Mouse (Mus musculus) CD4-positive, CD25-positive, alpha-beta regulatory T cell, adult 2 months (primary cell): ENCODE data around the gene Sh2d7.
A peak's percentile ranks its signal among the peaks of the same experiment; 100 is the strongest.
"Not testable (repeated sequence)": the region's sequence is repeated elsewhere in the genome, so short reads cannot be mapped to it uniquely, and the experiment has no call there.

ENCODE experiments used
- DNase-seq: peaks from one replicate; pipeline ENCODE4 v3.0.0-alpha.2; 2012; ENCODE audit warnings: low read depth, low spot score

Gene Sh2d7

DNA sequence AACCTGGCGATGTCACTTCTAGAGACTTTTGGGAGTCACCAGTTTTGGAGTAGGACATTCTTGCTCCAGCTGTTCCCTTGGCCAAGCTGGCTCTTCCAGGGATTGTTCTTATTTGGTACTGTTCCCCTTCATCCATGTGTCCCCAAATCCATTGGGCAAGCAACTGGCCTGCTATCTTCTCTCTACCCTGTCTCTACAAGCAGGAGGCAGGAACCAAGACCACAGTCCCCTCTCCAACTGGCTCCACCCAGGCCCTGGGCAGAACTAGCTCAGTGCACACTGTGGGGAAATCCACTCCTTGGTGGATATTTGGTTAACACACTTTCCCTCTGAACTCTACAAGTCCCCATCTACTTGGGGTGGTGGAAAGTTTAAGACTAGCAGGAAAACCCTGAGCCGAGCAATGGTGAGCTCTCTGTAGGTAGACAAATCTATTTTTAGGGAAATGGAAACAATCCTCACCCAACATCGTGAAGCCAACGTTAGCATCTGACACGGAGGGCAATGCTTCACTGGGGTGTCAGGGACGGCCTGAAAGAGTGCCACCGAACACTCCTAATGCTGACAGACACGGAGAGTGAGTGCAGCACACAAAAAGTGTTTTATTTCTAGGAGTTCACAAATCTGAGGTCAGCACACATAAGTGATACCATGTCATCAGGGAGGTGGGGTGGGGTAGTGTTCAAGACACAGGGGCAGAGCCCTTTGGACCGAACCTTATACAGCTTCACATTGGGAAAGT, 5.6 kb downstream of the Sh2d7 start:
- DNase-seq, result no peak

DNA sequence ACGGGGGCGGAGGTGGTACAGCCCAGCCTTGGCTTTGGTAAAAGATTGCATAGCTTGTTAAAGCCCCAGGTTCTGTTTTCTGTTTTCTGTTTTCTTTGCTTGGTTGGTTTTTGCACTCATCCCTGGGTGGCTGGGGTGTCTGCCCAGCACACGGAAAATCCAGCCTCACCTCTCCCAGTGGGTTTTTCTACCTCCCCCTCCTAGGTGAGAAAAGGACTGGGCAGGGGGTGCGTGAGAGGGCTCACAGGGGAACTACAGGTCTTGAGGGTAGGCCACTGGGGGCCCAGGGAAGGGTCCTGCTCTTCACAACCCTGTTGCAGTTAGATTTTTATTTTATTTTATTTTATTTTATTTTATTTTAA, 6.2 kb downstream of the Sh2d7 start:
- no peak for DNase-seq

GRCm38 (mm10) chr9:54547536-54547935, 8.8 kb downstream of the Sh2d7 start:
- peak; percentile 71 for DNase-seq

GRCm38 (mm10) chr9:54549433-54549832, 10.6 kb downstream of the Sh2d7 start:
- no peak for DNase-seq

- DNase-seq, result peak; percentile 52
Measured at GRCm38 (mm10) chr9:54552409-54552808, 13.6 kb downstream of the Sh2d7 start.

- no peak for DNase-seq
Measured at GRCm38 (mm10) chr9:54555044-54555443, 16.3 kb downstream of the Sh2d7 start.

GRCm38 (mm10) chr9:54558731-54559130, 19.9 kb downstream of the Sh2d7 start:
- DNase-seq, result no peak

DNA sequence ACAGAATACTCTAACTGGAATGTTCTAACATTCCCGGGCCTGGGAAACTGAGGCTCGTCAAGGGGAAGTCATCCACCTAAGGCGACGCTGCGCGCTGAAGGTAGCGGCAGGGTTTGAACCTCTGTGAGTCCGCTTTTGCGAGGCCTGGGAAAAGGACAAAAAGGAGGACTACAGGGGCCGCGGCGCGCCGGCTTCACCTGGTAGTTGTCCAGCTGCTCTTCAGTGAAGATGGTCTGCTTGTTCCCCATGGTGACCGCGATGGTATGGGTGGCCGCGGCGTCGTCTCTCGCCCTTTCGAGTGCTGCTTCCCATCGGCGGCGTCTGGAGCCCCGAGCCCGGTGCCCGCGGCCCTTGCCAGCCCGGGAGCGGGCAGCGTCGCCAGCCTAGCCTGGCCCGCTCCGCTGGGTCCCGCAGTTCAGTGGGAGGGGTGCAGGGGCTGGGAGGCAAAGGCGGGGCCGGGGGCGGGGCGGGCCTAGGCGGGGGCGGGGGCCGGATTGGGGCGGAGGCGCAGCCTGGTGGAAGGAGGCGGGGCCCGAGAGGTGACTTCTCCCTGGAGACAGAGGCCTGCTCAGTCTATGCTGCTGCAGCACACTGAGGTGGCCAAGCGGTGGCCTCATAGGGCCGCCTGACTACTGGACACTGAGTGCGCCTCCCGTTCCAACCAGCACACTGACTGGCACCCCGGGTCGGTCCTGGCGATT, 21.1 kb downstream of the Sh2d7 start, which contains the start of gene Cib2:
Gene Cib2 (minus strand): TSS at position 448 of the 701 bp plus-strand sequence.
- DNase-seq, result peak; percentile 79

- DNase-seq, result no peak
Measured at GRCm38 (mm10) chr9:54560831-54561601, 22.2 kb downstream of the Sh2d7 start.

DNA sequence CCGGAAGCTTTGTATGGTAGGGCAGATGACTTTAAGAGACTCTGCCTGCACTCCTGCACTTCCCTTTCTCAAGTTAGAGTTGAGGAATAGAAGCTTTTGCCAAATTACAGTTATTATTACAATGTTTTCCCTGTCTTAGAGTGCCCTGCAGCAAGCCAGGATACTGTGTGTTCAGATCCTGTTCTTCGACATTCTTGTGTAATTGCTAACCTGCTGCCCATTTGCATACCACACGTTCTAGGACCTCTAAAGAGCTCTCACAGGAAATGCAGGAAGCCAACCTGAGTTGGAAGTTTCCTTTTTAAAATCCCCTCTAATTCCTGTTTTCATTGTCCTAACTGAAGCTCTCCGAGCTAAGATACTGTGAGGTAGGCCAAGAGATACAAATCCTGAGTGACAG, 28.2 kb downstream of the Sh2d7 start:
- DNase-seq, result no peak

DNA sequence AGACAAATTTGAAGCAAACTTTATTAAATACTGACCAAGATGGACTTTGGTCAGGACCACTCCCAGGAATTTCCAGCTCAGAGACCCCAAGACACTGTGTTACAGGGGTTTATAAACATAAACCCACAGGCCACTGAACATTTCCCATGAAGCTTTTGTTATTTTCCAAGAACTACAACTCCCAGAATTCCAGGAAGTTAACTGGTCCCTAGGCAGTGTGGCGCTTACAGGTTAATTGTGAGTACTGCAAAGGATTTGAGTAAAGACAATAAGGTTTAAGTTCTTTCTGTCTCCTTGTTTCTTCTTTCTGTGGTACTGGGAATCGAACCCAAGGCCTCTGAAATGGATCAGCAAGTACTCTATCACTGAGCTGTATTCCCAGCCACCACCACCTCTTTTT, 29.9 kb downstream of the Sh2d7 start:
- no peak for DNase-seq

DNA sequence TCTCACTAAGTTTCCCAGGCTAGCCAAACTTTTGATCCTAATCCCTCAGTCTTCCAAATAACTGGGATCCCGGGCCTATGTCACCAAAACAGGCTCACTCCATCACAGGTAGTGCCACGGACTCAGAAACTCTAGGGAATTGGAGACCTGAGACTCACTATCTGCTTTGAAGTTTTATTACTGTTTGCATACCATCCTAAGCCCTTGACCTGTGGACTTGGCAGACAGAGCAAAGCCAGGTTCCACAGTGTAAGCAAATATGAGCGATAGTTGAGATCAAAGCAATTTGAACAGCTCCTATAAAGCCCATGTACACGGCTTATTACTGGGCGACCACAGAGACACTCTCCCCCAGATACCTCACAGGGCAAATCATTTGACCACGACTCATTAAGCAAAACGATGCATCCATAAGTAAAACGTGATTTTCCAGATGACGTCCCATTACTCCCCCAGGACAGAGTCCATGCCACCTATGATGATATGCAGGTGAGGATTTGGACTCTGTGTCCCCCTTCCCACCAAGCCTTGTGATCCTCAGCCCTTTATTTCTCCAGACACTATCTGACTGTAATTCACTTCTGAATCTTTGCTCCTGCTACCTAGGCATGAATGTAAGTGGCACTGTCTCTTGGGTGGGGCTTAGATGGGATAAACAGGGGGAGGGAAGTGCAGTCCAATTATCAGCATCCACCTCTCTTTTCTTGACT, 32.5 kb downstream of the Sh2d7 start:
- no peak for DNase-seq

GRCm38 (mm10) chr9:54583712-54584111, 44.9 kb downstream of the Sh2d7 start:
- no peak for DNase-seq

GRCm38 (mm10) chr9:54584127-54584526, 45.3 kb downstream of the Sh2d7 start:
- DNase-seq, result not testable (repeated sequence)

- no peak for DNase-seq
Measured at GRCm38 (mm10) chr9:54585839-54586198, 47.0 kb downstream of the Sh2d7 start.

- peak; percentile 99 for DNase-seq
Measured at GRCm38 (mm10) chr9:54586199-54587061, 47.6 kb downstream of the Sh2d7 start, which contains the start of gene Idh3a. TSS of gene Idh3a (plus strand) at chr9:54586334.

GRCm38 (mm10) chr9:54587863-54588262, 49.1 kb downstream of the Sh2d7 start:
- DNase-seq, result no peak

DNA sequence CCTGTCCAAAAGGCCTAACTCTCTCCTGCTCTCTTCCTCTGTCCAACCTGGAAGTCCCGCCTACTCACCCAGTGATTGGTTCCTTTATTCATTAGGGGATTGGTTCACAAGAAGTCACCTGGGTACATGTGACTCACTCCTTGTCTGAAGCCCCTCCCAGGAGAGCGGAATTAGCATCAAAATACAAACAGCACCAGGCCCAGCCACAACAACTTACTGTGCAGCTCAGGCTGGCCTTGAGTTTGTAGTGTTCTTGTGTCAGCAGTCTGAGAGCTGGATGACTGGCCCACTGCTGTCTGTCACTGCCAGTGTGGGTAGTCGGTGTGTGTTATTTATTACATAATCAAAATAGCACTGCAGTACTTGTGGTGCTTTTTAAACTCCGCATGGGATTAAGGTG, 54.9 kb downstream of the Sh2d7 start:
- not testable (repeated sequence) for DNase-seq
